Mouse (Mus musculus): ENCODE measurements around the gene Slc25a19. TPM values are rescaled to one million over a fixed set of nuclear protein-coding genes. Genes with fewer than 3 reads are reported as not detected.
A peak's percentile ranks its signal among the peaks of the same experiment; 100 is the strongest.

Slc25a19 gene
- polyA plus RNA-seq, 1 experiment from 2014 or later, result 42.1 TPM

DNA sequence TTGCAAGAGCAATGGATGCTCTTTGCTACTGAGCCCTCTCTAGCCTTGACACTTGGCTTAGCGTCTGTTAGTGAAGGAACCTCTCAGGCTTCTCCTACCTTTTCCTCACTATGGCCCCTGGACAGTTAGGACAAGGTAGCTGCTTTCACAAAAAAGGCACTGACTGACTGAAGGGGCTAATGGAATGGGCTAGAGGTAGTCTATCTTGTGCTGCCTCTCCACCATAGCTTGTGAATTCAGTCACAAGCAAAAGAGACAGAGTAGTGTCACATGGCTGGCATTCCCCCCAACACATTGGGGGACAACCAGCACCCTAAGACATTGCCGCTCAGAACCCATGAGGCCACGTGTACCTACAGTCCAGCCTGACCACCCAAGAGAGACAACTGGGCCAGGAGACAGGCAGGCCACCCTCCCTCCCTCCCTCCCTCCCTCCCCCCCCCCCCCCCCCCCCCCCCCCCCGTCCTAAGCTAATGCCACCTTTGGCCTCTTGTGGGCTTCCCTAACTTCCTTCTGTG lies 12.3 kb upstream of the Slc25a19 start:
- Histone ChIP-seq H3K27ac (ENCODE audit: poor library complexity, severe bottlenecking) (no peak overlapping the region), H3K4me2 (no peak overlapping the region), H3K36me3 (peaks cover 10% of the 10 kb centered on the region), H3K9ac (no peak overlapping the region), H3K4me3 (no peak overlapping the region), H3K27me3 (replicated peaks) (no peaks in the 10 kb centered on the region), H3K9me3 (replicated peaks) (no peaks in the 10 kb centered on the region; the same call in 1 of the 2 replicates), H3K4me1 (replicated peaks) (no peaks in the 10 kb centered on the region)
- WGBS, result 77% methylated on average over 3 of the region's 4 CpGs
- no peak for ATAC-seq (ENCODE audit: insufficient number of reproducible peaks, low FRiP score)

DNA sequence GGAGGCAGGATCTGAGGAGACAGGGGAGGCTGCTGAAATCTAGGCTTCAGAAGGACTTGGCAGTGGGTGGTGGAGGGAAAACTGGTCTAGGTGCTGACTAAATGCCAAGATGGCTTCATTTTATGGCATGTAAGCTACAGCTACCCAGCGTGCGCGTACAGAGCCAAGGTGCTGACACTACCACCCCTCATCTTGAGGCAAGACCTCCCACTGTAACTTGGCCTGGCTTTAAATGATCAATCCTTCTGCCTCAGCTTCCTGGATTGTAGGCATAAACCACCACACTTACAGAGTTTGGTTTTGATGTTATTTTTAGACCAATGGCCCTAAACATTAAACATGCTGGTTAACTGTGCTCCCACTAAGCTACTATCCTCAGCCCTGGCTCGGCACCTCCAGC lies 11.4 kb upstream of the Slc25a19 start:
- Histone ChIP-seq H3K4me2 (no peak overlapping the region), H3K27ac (ENCODE audit: poor library complexity, severe bottlenecking) (no peak overlapping the region), H3K4me1 (replicated peaks) (no peaks in the 10 kb centered on the region), H3K4me3 (no peak overlapping the region), H3K9ac (peak overlapping the region; percentile 31; the same call in 1 of the 2 replicates), H3K9me3 (replicated peaks) (no peaks in the 10 kb centered on the region; the same call in 1 of the 2 replicates), H3K27me3 (replicated peaks) (no peaks in the 10 kb centered on the region), H3K36me3 (peaks cover 5% of the 10 kb centered on the region)
- ATAC-seq (ENCODE audit: insufficient number of reproducible peaks, low FRiP score), result no peak
- WGBS, result 79% methylated on average over 4 of the region's 4 CpGs

DNA sequence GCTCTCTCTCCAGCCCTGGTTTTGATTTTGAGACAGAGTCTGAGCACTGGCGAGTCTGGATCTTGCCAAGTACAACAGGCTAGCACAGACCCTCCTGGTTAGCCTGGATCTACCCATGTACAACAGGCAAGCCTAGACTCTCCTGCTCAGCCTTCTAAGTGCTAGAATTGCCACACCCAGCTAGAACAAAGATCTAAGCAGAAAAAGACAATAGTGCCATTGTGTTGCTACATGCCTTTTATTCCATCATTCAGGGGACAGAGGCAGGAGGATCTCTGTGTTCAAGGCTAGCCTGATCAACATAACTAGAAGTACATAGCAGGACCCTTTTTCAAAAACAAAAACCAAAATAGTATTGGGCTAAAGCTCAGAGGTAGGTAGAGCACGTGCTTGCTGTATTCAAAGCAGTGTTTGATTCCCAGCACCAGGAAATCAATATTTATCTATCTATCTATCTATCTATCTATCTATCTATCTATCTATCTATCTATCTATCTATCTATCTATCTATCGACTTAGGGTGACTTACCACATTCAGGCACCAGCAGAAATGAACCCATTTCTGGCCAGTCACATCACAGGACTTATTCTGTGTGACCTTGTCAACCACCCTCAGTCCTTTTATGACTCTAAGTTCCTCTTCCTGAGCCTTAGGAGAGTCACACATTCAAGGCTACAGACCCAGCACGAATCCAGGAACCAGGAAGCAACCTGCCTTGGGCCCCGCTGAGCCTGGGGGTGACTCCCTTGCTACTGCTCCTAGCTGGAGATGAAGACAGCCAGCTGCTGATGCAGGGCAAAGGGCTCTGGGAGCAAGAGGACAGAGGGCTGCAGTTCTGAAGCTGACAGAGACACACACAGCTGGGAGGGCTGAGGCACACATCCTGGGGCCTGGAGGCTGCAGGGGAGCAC lies 10.7 kb upstream of the Slc25a19 start:
- Histone ChIP-seq H3K27ac (ENCODE audit: poor library complexity, severe bottlenecking) (no peak overlapping the region), H3K27me3 (replicated peaks) (no peaks in the 10 kb centered on the region), H3K9ac (peak overlapping the region; percentile 31; the same call in 1 of the 2 replicates), H3K9me3 (replicated peaks) (no peaks in the 10 kb centered on the region; the same call in 1 of the 2 replicates), H3K4me2 (no peak overlapping the region), H3K36me3 (no peaks in the 10 kb centered on the region), H3K4me1 (replicated peaks) (no peaks in the 10 kb centered on the region), H3K4me3 (no peak overlapping the region)
- 61% methylated on average over 5 of the region's 5 CpGs for WGBS
- no peak for ATAC-seq (ENCODE audit: insufficient number of reproducible peaks, low FRiP score)

DNA sequence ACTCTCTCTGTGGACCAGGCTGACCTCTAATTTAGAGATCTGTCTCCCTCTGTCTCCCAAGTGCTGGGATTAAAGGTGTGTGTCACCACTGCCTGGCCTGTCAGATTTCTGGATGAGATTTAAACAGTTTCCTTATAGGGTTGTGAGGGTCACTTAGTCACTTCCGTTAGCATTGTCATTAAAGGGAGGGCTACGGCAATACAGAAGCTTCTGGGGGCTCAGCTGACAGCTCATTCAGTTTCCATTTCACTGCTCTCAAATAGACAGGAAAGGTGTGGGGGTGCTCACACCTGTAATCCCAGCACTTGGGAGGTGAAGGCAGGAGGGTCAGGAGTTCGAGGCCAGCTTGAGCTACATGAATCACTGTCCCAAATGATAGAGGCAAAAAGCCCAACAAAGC lies 8.9 kb upstream of the Slc25a19 start:
- no peaks in the 10 kb centered on the region for H3K27me3 ChIP-seq (replicated peaks)
- H3K4me3 ChIP-seq, result no peak overlapping the region
- H3K27ac ChIP-seq (ENCODE audit: poor library complexity, severe bottlenecking), result no peak overlapping the region
- H3K4me1 ChIP-seq (replicated peaks), result no peaks in the 10 kb centered on the region
- no peak for ATAC-seq (ENCODE audit: insufficient number of reproducible peaks, low FRiP score)
- no peaks in the 10 kb centered on the region for H3K36me3 ChIP-seq
- H3K4me2 ChIP-seq, result no peak overlapping the region
- no peak overlapping the region for H3K9ac ChIP-seq
- WGBS, result 72% methylated on average over 3 of the region's 3 CpGs
- H3K9me3 ChIP-seq (replicated peaks), result no peaks in the 10 kb centered on the region; the same call in 1 of the 2 replicates

DNA sequence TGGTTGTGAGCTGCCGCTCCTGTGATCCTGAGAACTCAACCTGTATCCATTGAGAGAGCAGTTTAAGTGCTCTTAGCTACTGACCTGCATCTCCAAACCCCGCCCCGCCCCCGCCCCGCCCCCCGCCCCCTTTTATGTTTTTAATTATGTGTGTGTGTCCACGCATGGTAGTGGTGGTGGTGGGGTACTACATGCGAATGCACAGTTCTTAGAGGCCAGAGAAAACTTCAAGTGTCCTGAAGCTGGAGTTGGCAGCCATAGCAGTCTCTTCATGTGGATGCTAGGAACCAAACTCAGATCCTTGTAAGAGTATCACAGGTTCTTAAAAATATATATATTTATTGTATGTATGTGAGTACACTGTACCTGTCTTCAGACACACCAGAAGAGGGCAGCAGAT lies 7.4 kb upstream of the Slc25a19 start:
- Histone ChIP-seq H3K4me3 (no peak overlapping the region), H3K27ac (ENCODE audit: poor library complexity, severe bottlenecking) (no peak overlapping the region), H3K36me3 (no peaks in the 10 kb centered on the region), H3K27me3 (replicated peaks) (no peaks in the 10 kb centered on the region), H3K9me3 (replicated peaks) (no peaks in the 10 kb centered on the region; the same call in 1 of the 2 replicates), H3K4me1 (replicated peaks) (no peaks in the 10 kb centered on the region), H3K9ac (no peak overlapping the region), H3K4me2 (no peak overlapping the region)
- WGBS, result 64% methylated on average over 8 of the region's 8 CpGs
- ATAC-seq (ENCODE audit: insufficient number of reproducible peaks, low FRiP score), result no peak

DNA sequence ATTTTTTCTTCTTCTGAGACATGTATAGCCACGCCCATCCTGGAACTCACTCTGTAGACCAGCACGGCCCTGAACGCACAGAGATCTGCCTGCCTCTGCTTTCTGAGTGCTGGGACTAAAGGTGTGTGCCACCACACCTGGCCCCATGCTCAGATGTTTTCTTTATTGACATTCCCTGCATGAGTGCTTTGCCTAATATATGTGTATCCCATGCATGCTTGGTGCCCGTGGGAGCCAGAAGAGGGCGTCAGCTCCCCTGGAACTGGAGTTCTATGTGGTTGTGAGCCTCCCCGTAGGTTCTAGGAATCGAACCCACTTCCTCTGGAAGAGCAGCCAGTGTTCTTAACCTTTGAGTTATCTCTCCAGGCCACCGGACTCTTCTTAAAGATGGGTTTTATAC lies 6.9 kb upstream of the Slc25a19 start:
- no peak overlapping the region for H3K4me2 ChIP-seq
- H3K4me3 ChIP-seq, result no peak overlapping the region
- no peak for ATAC-seq (ENCODE audit: insufficient number of reproducible peaks, low FRiP score)
- 75% methylated on average over 8 of the region's 8 CpGs for WGBS
- no peaks in the 10 kb centered on the region for H3K27me3 ChIP-seq (replicated peaks)
- no peak overlapping the region for H3K27ac ChIP-seq (ENCODE audit: poor library complexity, severe bottlenecking)
- H3K9me3 ChIP-seq (replicated peaks), result no peaks in the 10 kb centered on the region; the same call in 1 of the 2 replicates
- H3K9ac ChIP-seq, result no peak overlapping the region
- no peaks in the 10 kb centered on the region for H3K36me3 ChIP-seq
- H3K4me1 ChIP-seq (replicated peaks), result no peaks in the 10 kb centered on the region

DNA sequence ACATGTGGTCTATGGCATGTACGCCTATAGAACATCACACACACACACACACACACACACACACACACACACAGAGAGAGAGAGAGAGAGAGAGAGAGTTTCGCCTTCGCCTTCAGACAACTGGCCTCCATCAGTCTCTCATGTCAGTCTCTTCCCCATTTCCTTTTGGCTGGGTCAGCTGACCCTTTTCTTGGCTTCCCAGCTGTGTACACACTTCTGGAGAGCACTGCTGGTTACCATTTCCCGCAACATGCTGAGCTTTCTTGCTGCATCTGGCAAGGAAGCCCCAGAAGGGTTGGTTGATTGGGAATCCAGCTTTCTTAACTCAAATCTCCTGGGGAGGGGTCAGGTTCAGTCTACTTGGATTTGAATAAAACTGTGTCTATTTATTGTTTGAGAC lies 6.0 kb upstream of the Slc25a19 start:
- Histone ChIP-seq H3K9ac (no peak overlapping the region), H3K27ac (ENCODE audit: poor library complexity, severe bottlenecking) (no peak overlapping the region), H3K9me3 (replicated peaks) (no peaks in the 10 kb centered on the region; the same call in 1 of the 2 replicates), H3K27me3 (replicated peaks) (no peaks in the 10 kb centered on the region), H3K4me3 (no peak overlapping the region), H3K4me2 (no peak overlapping the region), H3K36me3 (no peaks in the 10 kb centered on the region), H3K4me1 (replicated peaks) (no peaks in the 10 kb centered on the region)
- WGBS, result 70% methylated on average over 4 of the region's 4 CpGs
- no peak for ATAC-seq (ENCODE audit: insufficient number of reproducible peaks, low FRiP score)

DNA sequence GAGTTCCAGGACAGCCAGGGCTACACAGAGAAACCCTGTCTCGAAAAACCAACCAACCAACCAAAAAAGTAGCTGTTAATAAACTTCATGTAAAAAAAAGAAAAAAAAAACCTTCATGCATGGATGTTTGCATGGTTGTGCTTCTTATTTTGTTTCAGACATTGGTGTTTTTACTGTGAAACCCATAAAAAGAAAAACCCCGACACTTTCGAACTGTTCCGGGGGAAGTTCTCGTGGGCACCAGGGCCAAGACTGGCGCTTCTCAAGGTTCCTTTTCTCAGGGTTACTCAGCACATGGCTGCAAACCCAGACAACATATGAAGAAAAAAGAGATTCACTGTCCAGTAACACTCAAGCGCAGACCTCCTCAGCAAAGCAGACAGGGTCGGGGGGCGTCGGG lies 4.8 kb upstream of the Slc25a19 start:
- ATAC-seq (ENCODE audit: insufficient number of reproducible peaks, low FRiP score), result no peak
- Histone ChIP-seq H3K36me3 (no peaks in the 10 kb centered on the region), H3K4me3 (no peak overlapping the region), H3K4me2 (no peak overlapping the region), H3K4me1 (replicated peaks) (no peaks in the 10 kb centered on the region), H3K9ac (no peak overlapping the region), H3K9me3 (replicated peaks) (no peaks in the 10 kb centered on the region; the same call in 1 of the 2 replicates), H3K27ac (ENCODE audit: poor library complexity, severe bottlenecking) (no peak overlapping the region), H3K27me3 (replicated peaks) (no peaks in the 10 kb centered on the region)
- WGBS, result 87% methylated on average over 10 of the region's 10 CpGs

DNA sequence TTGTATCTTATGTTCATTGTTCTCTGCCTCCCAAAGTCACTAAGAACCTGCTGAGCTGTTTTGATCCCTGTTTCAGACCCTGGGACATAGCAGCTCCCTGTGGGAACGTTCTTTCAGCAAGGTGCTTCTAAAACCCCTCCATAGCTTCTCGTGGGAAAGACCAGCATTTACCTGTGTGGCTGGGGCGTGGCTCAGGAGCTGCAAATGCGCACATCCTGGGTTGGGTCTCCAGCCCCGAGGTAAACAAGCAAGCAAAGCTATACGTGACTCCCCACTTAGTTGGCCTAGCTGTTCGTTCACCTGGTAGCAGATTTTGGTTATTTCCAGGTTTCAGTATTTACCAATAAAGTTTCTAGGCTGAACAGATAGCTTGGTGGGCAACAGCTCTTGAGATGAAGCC lies 4.2 kb upstream of the Slc25a19 start:
- 69% methylated on average over 7 of the region's 7 CpGs for WGBS
- no peak overlapping the region for H3K4me2 ChIP-seq
- no peak overlapping the region for H3K9ac ChIP-seq
- H3K36me3 ChIP-seq, result no peaks in the 10 kb centered on the region
- H3K9me3 ChIP-seq (replicated peaks), result no peaks in the 10 kb centered on the region; the same call in 1 of the 2 replicates
- H3K4me3 ChIP-seq, result no peak overlapping the region
- no peaks in the 10 kb centered on the region for H3K27me3 ChIP-seq (replicated peaks)
- peaks cover 3% of the 10 kb centered on the region for H3K4me1 ChIP-seq (replicated peaks)
- no peak for ATAC-seq (ENCODE audit: insufficient number of reproducible peaks, low FRiP score)
- no peak overlapping the region for H3K27ac ChIP-seq (ENCODE audit: poor library complexity, severe bottlenecking)

DNA sequence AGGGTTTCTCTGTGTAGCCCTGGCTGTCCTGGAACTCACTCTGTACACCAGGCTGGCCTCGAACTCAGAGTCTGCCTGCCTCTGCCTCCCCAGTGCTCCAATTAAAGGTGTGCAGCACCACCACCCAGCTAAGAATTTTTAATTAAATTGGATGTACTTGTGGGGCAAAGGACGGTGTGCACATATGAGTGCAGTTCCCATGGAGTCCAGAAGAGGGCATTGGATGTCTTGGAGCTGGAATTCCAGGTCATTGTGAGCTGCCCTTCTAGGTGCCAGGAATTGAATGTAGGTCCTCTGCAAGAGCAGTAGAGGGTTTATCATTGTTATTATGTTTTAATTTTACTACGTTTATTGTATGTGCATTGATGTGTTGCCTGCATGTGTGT lies 3.4 kb upstream of the Slc25a19 start:
- Histone ChIP-seq H3K27me3 (replicated peaks) (no peaks in the 10 kb centered on the region), H3K4me2 (no peak overlapping the region), H3K27ac (ENCODE audit: poor library complexity, severe bottlenecking) (no peak overlapping the region), H3K36me3 (no peaks in the 10 kb centered on the region), H3K9ac (no peak overlapping the region), H3K4me1 (replicated peaks) (peaks cover 9% of the 10 kb centered on the region), H3K9me3 (replicated peaks) (no peaks in the 10 kb centered on the region), H3K4me3 (no peak overlapping the region)
- no peak for ATAC-seq (ENCODE audit: insufficient number of reproducible peaks, low FRiP score)
- 16% methylated on average over 3 of the region's 3 CpGs for WGBS

DNA sequence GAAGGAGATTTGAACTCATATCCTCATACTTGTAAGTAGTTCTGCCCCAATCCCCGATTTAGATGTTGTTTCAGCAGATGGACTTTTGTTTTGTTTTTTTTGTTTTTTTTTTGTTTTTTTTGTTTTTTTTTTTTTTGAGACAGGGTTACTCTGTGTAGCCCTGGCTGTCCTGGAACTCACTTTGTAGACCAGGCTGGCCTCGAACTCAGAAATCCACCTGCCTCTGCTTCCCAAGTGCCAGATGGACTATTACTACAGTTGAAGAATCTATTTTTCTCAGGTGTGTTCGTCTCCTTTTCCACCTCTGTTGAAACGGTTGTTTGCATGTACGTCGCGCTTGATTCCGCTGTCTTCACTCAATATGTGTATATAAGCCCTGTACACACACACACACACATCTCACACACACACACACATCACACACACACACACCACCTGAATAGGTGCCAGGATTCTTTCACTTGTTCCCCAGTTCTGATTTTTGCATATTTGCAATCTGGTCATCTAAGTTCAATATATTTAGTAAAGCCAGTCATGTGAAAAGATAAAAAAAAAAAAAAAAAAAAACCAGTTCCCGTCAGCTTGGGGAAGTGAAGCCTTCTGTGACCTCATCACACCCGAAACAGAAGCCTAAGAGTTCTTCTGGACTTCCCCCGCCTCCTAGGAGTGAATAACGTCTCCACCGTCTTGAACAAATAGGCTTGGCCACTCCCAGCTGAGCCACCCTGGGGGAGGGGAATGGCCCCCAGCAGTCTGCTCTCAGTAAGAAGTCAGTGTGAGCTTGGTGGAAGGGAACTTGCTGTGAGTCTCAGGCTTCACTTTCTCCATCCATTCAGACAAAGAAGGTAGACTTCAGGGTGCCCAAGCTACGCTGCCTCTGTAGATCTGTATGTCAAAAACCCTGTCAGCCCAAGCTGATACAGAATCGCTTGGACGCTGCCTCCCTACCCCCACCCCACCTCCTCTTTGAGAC lies 2.7 kb upstream of the Slc25a19 start:
- ATAC-seq (ENCODE audit: insufficient number of reproducible peaks, low FRiP score), result no peak
- Histone ChIP-seq H3K4me3 (no peak overlapping the region), H3K4me2 (no peak overlapping the region), H3K9ac (no peak overlapping the region), H3K27me3 (replicated peaks) (no peaks in the 10 kb centered on the region), H3K36me3 (no peaks in the 10 kb centered on the region), H3K4me1 (replicated peaks) (peaks cover 14% of the 10 kb centered on the region), H3K9me3 (replicated peaks) (no peaks in the 10 kb centered on the region), H3K27ac (ENCODE audit: poor library complexity, severe bottlenecking) (no peak overlapping the region)
- WGBS, result 45% methylated on average over 16 of the region's 16 CpGs

All from heart, embryonic 12.5 days (tissue).